Mouse (Mus musculus): Measurements from ENCODE around the gene Map3k21.

Map3k21 gene

DNA sequence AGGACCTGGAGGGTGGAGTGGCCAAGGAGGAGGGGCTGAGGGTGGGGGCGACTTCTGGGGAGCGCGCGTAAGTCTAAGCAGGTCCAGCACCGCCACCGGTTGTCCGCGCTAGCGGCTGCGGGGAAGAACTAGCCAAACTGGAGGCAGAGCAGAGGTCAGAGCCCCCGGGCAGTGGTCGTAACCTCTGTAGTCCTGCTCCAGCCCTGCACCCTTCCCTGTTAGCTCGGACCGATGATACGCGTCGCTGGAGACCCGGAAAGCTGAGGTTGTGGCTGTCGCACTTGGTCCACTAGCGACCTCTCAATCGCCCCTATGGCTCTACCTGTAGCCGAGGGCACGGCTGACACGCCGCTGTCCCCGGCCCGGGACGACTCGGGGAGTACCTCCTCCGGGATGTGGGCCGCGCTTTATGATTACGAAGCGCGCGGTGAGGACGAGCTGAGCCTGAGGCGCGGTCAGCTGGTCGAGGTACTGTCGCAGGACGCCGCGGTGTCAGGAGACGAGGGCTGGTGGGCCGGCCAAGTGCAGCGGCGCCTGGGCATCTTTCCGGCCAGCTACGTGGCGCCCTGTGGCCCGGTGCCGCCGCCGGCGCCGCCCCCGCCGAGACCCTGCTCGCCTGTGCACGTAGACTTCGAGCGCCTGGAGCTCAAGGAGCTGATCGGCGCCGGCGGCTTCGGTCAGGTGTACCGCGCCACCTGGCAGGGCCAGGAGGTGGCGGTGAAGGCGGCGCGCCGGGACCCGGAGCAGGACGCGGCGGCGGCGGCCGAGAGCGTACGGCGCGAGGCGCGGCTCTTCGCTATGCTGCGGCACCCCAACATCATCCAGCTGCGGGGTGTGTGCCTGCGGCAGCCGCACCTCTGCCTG is at the start of gene Map3k21:
Gene Map3k21, plus strand, starts transcription at position 86 of the 864 bp plus-strand sequence.
- DNase-seq (ENCODE audit: low spot score), result no peak

DNA sequence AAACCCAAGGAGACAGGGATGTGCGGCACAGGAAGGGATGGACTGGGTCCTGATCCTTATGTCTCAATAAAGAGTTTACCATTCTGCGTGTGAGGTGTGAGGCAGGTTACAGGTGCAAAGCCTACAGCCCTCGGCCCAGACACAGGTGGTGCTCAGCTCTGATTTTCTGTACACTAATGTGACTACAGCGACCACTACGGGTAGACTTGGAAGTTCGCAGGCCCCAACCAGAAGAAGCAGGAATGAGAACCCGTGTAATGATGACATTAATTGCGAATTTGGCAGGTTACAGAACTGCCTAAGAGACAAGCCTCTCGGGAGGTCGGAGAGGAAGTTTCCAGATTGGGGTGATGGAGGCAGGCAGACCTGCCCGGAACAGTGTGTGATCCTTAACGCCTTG is 44.1 kb upstream of the Map3k21 start:
- DNase-seq (ENCODE audit: low spot score), result no peak

DNA sequence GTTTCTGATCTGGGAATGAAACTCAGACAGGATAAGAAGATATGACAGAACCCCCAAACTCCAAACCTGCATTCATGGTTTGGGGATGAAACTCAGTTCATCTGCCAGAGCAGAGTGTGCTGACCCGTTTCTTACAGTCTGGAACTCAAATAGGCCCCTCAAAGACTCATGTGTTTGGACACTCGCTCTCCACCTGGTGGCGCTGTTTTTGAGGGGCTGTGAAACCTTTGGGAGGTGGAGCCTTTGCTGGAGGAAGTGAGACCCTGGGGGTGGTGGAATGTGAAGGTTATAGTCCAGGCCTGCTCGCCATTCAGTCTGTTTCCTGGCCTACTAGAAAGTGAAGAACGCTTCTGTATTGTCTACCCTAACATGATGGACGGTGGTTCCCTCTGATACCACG is 41.7 kb upstream of the Map3k21 start:
- DNase-seq (ENCODE audit: low spot score), result no peak

DNA sequence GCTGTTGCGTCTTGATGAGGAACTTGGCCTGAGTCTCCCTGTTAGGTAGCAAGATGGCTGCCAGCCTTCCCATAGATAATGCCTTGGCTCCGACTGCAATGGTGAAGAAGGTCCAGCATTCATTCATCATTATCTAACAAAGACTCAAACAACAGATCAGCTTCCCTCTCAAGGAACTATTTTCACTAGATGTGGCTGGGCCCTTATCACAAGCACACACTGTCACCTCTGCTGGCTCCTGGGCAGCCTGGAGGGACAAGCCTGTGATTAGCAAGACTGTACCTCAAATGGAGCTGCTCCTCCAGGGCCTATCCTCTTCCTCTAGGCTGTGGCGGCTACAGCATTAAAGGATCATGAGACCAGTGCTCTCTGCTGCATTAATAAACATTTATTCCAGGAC is 40.5 kb upstream of the Map3k21 start:
- no peak for DNase-seq (ENCODE audit: low spot score)

DNA sequence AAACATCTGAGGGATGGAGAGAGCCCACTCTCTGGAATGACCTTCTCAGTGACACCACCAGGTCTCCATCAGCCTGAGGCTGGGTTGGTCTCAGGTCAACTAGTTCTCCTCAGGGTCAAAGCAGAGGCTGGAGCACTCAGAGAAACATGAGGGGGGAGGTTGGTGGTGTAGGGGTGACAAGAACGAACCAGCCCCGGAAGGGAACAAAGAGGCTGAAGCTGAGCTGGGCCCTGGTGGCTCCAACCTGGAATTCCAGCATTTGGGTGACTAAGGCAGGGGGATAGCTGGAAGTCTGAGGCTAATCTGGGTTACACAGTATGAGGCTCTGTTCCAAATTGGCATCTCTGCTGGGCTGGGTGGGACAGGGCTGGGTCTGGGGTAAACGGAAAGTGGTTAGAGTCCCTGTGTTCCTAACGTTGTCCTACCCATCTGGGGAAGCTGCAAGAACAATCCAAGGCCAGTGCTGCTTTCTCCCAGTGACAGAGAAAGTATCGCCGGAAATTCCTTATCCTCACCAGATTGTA is 40.0 kb upstream of the Map3k21 start:
- DNase-seq (ENCODE audit: low spot score), result no peak

DNA sequence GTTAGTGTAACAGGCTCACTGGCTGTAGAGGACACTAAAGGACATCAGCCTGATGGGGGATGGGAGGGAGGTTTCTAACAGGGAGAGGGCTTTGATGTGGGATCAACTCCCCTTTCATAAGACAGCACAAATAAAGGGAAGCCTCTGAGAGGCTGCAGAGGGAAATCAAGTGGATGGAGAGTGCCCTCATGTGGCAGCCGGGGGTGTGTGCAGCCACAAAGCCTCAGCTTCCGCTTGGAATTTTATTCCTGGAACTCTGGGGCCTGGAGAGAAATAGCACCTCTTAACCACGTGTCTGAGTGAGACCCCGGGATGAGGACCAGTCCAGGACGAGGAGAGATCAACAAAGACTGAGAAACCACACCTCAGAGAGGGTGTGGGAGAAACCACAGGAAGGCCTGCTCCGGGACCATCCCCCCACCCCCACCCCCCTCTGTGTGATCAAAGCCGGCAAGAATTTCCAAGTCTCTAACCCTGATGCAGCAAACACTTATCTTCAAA is 39.4 kb upstream of the Map3k21 start:
- peak; percentile 53 for DNase-seq (ENCODE audit: low spot score)

DNA sequence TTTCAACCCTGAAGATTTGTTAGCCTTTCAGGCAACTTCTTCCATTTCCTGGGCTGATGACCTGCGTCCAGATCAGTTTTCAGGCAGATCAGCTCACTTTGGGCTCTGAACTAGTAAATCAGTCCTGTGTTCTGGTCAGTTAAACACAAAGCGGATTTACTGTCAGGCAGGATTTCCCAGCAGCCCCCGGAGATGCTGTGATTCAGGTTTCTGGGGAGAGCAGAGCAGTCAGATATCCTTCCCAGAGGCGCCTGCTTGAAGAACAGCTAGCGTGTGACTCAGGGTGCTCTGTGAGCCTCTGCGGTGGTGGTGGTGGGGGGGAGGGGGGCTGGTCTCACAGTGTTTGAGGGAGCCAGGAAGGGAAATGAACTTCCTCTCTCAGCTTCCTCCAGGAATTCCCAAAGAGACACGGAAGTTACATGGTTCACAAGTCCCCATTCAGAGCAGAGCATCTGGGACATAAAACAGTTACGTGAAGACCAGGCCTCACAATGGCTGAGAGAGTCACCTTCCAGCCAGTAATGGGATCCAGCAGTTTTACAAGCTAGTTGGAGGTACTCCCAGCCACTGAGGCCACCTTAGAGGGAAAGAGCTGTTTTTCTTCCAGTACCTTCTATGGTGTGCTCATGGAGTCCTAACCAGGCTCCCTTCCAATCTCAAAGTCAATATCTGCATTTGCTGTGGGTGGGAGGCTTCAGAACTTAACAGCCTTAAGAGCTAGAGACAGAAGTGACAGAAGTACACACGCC is 37.6 kb upstream of the Map3k21 start:
- no peak for DNase-seq (ENCODE audit: low spot score)

DNA sequence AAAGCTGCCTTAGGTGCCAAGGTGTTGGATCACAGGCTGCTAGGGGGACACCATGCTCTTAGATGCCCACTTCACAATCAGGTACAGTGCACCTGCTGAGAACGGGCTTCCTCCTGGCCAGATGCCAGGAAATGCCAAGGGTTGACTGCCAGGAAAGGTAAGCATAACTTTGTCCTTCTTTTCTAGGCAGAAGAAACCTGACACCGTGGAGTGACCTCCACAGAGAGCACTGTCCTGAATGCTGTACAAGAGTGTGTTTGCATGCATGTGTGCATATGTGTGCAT is 37.1 kb upstream of the Map3k21 start:
- no peak for DNase-seq (ENCODE audit: low spot score)

DNA sequence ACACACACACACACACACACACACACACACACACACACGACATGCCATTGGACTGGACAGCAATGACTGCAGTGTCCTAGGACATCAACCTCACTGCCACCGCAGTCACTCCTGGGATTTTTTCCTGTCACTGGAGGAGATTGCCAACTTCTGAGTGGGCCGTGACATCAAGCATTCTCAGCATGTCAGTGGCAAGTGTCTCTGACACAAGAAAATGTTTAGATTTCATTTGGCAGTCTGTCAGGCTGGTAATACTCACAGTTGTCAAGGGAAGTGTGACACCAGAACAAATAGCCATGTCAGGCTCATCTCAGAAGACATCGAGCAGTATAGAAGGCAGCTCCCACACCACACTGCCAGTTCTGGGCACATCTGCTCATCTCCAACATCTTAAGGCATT is 29.8 kb upstream of the Map3k21 start:
- DNase-seq (ENCODE audit: low spot score), result no peak

DNA sequence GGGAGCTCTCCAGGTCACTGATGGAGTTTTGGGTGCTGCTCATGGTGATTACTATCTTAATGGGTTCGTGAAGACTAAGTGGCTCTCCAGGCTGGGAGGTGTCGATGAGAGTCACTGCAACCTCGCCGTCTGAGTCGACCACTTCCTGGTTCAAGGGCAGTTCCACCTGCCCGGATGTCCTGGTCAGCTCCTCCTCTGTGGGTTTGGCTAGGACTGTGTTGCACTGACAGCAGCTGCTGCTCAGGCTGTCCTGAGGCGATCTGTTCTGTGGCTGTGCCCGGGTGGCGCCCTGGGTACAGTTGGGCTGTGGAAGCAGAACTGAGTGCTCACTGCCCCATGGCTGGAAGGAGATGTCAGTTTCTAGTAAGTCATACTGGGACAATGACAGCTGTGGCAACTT is 22.7 kb upstream of the Map3k21 start:
- DNase-seq (ENCODE audit: low spot score), result no peak

DNA sequence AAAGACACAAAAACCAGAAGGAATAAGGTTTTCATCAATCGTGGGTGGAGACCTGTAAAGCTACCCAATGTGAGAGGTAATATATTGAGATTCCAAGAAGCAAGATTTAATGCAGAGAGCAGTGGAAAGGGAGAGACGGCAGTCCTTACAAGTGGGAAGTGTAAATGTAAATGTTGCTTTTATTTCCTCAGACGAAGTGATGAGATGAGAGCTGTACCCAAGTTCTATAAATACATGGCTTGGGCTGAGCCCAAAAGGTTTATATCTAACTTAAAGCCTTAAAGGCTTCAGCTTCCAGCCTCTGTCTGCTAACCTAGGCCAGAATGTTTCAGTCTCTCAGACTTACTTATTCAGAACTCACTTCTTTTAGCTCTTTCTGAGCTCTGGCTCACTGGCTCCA is 20.3 kb upstream of the Map3k21 start:
- DNase-seq (ENCODE audit: low spot score), result no peak

DNA sequence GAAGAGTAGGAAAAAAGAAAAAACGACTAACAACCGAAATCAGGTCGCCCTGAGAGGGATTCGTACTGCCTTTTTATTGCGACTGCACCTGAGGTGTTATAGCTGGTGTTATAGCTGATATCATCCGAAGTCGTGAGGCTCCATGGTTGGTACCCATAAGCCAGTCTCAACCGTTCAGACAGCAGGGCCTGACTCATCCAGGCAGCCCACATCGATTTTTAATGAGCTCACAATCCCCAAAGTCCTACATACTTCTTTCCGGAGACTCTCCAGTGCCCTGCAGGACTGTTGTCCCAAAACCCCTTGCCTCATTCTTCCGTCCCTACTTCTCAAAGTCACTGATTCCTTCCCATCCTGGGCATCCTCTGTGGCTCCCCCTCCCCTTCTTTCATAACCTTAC is 12.9 kb upstream of the Map3k21 start:
- no peak for DNase-seq (ENCODE audit: low spot score)

DNA sequence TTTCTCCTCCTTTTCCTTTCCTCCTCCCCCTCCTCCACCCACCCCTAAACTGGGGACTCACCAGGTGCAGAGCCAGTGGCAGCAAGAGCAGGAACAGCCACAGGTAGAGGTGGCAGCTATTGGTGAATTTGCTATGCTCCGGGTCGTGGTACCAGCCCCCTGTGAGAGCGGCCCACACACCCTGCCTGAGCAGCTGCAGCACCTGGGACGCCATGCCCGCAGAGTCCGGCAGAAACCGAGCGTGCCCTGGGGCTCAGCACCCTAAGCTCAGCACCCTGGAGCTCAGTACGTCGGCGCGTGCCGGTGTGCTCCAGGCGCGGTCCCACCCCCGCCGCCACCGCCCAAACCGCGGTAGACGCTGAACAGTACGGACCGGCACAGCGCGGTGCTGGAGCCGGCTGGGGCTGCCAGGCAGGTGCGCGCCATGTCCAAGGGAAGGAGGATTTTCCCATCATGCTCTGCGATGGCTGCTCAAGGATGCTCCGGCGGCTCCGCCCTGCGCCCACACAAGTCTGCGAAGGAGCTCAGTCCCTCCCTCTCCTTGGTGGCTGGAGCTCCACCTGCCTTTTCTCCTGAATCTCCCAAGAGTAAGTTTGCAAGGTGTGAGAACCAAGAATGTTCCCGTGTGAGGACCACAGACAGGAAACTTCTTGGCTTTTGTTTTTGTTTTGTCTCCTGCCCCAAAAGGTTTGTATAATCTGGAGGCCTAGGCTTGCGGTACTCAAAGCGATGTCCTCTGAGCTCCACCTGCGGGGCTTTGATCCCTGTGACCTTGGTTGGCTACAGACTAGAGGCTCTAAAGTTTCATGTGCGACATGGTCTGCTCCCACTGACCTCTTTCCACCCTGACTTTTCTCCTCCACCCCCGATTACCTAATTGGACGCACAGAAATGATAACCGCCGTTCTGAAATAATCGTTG is 12.1 kb upstream of the Map3k21 start, which contains the start of gene Pcnx2:
Gene Pcnx2, minus strand, starts transcription at position 450 of the 921 bp plus-strand sequence.
- no peak for DNase-seq (ENCODE audit: low spot score)

DNA sequence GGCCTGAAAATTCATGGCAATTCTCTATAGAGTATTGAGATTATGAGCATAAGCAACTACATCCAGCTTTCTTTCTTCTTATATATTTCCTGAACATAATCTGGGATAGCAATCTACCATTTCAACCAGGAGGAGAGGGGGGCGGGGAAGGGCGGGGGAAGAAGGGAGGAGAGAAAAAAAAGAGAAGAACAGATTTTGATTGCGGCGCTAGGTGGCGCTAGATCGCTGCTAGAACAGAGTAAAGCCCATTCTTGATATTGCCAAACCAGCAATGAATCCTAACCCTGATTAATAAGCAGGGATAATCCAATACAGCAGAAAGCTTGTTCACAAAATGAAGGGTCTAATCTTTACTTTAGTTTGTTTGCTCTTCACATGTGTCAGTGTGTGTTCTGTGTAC is 11.4 kb upstream of the Map3k21 start:
- no peak for DNase-seq (ENCODE audit: low spot score)

DNA sequence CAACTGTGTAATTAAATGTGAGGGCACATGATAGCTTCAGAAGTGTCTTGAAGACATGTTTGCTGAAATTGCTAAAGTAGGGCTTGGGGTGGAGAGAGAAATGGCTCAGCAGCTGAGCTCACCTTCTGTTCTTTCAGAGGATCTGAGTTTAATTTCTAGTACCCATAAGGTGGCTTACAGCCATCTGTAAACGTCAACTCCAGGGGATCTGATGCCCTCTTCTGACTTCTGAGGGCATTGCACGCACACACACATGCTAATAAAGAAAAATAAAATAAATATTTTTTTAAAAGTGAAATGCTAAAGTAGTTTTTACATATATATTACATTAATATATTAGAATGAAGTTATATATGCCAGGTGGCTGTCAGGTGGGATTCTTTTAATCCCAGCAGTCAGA is 9.1 kb upstream of the Map3k21 start:
- DNase-seq (ENCODE audit: low spot score), result no peak

DNA sequence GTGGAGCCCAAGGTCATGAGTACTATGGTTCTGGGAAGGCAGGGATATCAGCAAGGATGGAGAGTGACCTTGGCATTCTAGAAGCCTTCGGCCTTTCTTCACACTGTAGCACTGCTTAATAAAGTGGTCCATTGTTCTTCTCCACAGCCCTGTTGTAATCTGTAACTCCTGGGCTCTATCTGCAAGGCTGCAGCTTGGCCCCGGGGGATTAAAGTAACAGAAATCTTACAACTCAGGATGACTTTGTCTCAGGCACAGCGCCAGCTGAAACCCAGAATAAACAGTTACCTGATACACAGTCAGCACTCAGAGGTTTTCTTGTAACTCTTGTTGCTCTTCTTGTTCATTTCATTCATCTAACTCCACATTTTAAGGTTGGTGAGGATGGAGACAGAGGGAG is 7.7 kb upstream of the Map3k21 start:
- DNase-seq (ENCODE audit: low spot score), result peak; percentile 15

DNA sequence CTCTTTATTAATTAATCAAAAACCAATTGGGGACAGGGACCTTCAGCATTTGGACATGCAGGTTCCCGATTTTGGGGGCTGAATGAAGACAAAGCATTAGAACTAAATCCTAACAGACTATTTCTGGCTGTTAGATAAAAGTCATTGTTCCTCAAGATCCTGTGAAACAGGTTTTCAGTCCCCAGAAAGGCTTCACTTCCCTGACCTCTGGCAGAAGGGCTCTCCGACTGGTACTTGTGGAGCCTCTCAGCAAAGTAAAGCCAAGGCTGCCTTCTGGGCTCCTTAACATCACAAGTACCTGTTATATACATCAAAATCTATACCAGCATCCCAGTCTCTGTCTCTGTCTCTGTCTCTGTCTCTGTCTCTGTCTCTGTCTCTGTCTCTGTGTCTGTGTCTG is 4.9 kb upstream of the Map3k21 start:
- DNase-seq (ENCODE audit: low spot score), result no peak

DNA sequence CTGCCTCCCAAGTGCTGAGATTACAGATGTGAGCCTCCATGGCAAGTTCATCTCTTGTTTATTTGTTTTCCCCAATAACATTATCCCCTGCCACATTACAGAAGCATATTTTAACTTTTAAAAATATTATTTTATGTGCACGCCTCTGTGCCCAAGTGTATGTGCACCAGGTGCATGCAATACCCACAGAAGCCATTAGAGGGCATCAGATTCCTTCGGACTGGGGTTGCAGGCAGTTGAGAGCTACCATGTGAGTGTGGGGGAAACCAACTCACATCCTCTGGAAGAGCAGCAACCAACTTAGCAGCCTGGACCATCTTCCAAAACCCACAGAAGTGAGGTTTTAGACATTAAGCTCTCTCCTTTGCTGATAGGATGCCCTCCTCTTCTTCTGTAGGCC is 2.9 kb upstream of the Map3k21 start:
- DNase-seq (ENCODE audit: low spot score), result no peak

DNA sequence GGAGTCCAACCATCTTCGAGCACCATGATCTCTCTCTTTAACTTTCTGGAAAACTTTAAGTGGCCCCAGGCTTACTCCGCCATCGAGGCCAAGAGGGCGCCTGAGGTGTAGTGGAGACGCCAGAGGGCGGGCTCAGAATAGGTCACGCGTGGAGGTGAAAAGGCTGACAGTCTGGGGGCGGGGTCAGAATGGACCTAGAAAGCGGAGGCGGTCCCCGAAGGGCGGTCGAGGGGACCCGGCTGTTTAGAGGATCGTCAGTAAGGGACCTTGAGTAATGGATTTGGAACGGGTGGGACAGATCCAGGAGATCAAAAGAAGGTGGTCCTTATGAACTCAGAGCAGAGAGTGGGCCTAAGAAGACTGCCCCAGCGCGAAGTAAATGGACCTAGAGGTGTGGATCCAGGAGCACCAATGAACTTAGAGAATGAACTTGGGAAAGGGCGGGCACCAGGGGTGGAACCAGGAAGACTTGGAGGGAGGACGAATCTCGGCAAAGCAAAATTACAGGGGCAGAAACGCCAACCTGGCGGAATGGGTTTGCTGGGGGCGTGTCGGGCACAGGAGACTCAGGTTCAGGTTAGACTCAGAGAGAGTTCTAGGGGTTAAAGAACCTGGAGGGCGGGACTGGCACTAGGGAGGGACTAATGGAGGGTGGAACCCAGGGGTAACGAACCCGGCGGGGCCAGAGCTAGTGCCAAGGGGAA is 437 bp upstream of the Map3k21 start:
- peak; percentile 64 for DNase-seq (ENCODE audit: low spot score)

DNA sequence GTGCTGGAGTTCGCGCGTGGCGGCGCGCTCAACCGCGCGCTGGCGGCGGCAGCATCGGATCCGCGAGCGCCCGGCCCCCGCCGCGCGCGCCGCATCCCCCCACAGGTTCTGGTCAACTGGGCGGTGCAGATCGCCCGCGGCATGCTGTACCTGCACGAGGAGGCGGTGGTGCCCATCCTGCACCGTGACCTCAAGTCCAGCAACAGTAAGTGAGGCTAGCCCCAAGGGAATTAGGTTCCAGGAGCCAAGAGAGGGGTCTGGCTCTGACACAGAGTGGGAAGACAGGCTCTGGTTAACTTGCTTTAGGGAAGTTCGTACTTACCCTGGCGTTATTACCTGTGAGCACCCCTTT is 955 bp downstream of the Map3k21 start:
- DNase-seq (ENCODE audit: low spot score), result no peak

DNA sequence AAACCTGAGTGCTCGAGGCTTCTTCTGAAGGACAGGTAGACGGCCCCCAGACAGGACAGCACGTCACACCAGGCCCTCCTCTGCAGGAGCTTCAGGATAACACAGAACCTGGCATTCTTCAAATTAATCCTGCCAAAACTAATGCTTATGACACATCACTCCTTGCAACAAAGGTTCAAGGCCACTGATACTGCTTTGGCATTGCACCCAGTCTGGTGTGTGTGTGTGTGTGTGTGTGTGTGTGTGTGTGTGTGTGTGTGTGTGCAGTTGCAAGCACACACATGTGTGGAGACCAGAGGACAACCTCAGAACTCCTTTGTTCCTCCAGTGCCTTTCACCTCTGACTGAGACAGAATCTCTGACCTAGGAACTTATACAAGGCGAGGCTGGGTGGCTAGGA is 3.0 kb downstream of the Map3k21 start:
- DNase-seq (ENCODE audit: low spot score), result no peak

DNA sequence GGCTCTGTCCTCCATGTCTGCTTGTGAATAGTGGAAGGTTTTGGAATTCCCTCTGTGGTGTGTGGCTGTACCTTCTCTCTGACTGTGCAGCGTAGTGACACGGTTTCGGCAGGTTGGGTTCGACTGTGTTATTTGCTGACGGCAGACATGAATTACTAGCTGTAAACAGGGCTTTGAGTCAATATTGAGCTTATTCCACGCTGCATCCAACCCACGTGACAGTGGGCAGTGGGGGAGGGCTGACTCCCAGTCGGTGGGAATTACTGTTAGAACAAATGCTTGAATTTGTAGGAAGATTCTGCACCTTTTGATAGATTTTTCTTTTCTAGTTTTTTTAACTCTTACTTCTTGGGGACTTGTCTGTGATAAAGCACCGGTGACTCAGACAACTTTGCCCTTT is 4.1 kb downstream of the Map3k21 start:
- DNase-seq (ENCODE audit: low spot score), result no peak

Data from ovary, adult 18-20 months (tissue).